Mouse (Mus musculus) embryo, embryonic 11 days (tissue): Measurements from ENCODE around the gene Cwc25.
A peak's percentile ranks its signal among the peaks of the same experiment; 100 is the strongest.
"Not testable (repeated sequence)": the region's sequence is repeated elsewhere in the genome, so short reads cannot be mapped to it uniquely, and the experiment has no call there.

Experiments used
- DNase-seq: peaks from one replicate; pipeline ENCODE4 v3.0.0-alpha.2; 2015

Cwc25 gene

DNA sequence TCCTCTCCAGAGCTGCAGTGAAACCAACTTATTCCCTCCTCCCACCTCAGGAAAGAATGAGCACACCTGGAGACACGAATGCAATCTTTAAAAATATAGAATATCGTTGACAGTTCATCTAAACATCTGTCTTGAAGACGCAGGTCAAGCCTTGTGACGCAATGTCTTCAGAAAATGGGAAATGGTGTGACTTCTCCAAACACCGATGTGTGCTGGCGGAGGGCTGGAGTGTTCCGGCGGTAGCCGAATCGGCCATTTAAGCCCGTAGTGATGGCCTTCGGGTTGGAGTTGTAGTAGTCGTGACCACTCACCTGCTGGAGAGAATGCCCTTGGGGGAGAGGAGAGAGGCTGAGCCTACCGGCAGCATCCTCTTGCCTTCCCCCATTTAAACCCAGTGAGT is 5.1 kb upstream of the Cwc25 start:
- no peak for DNase-seq

DNA sequence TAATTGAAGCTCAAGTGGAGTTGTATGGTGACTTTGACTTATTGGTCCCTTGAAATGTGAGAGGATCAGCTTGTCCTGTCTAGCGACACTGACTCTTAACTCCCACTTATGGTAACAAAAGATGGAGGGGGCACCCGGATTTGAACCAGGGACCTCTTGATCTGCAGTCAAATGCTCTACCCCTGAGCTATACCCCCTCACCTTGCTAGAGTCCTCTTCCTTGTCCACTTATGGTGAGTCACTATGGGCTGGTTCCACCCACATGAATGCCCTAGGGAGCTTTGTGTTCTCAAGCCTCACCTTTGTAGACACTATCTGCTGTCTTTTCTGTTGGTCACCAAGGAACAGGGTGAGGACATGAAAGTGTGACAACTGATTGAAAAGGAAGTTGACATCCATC is 3.3 kb upstream of the Cwc25 start:
- DNase-seq = no peak

DNA sequence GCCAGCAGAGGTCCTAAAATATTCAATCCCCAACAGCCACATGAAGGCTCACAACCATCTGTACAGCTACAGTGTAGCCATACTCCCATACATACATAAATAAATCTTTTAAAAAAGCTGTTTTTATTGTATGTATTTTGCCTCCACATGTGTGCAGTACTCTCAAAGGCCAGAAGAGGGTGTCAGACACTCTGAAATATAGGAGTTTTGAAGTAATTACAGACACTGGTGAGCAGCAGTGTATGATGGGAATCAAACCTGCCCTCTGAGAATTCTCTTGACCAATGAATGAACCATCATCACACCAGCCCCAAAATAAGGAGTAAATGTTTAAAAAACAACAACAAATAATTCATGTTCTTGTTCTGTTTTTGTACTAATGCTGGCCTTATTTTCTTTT is 4.7 kb downstream of the Cwc25 start:
- peak; percentile 10 for DNase-seq

DNA sequence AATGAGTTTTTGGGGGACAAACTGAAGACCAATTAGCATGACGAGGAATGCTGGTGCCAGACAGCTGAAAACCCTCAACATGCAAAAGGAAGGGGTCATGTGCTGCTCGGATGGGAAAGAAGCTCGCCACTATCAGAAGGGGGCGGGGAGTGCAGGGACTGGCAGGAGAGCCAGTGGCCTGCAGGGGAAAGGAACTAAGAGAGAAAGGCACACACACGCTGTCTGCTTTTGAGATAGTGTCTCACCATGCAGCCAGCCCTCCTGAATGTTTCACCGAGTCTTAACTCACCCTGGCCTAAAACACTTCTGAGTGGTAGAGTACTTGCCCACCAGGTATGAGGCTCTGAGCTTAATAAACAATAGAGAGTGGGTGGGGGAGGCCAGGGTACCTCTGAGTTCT is 7.4 kb downstream of the Cwc25 start:
- no peak for DNase-seq

DNA sequence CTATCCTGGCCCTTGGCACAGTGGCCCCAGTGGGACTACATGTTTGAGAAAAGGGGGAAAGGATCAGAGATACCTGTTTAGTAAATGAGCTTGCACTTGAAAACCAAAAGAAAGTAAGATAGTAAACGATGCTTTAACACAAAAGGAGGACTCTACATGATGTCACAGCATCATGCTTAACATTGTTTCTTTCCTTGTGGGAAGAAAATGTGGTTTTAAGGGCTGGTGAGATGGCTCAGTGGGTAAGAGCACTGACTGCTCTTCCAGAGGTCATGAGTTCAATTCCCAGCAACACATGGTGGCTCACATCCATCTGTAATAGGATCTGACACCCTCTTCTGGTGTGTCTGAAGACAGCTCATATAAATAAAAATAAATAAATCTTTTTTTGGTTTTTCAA is 8.2 kb downstream of the Cwc25 start:
- DNase-seq = no peak

DNA sequence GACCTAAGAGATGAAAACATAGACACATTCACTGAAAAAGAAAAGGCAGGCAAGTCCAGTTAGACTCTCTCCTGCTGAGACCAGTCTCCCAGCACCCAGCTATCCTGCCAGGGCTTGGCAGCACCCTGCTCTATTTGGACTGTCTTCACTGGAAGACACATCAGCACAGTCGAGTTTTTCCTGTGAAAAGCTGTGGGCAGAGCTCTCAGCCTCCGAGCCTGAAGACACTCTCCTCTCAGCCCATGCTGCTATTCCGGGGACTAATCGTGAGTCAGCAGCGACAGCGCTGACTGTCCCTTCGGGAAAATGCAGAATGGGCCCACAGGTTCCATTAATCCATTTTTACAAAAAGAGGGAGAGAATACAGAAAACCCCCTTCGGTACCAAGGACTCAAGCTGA is 13.1 kb downstream of the Cwc25 start:
- no peak for DNase-seq

DNA sequence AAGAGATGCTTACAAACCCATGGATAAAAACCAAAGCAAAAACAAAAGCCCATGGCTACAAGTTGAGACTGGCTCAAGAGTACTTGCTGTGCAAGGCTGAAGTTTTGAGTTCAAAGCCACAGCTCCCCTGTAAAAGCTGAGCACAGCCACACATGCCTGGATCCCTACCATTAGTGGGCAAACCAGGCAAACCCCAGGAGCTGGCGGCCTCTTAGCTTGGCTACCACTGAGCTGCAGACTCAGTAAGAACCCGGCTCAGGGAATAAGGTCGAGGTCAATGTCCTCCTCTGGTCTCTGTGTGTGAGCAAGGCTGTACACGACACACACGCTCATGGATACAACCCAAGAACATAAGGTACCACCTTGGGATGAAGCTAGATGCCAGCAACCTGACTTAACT is 17.9 kb downstream of the Cwc25 start:
- no peak for DNase-seq

DNA sequence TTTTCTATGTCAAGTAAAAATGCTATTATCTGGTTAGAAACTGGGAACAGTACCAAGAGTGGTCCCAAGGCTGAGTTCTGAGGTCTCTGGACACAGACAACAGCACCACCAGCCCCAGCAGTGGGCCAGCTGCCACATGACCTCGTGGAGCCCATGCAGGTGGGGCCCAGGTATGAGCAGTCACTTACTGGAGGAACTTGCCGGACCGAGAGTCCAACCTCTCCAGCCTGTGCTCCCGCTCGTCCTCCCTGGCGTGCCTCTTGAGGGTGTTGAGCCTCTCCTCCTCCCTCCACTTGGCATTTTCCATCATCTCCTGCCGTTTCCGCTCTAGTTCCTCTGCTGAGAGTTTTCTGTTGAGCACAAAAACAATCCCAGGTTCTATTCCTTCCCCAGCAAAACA is 18.6 kb downstream of the Cwc25 start:
- no peak for DNase-seq

DNA sequence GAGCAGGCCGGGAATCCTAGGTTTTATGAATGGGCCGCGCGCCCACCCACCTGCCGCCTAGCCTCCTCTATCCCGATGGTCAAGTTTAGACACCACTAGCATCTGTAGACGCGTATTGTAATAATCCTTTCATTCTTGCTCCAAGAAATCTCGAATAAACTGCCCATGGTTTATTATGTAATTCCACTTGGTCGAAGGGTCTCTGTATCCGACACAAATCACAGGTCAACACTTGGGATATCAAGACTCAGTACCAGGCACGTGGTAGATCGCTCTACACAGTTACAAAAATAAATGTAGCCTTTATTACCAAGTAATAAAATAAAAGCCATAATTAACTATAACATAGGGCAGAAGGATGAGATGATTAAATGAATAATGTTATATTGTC is 21.0 kb downstream of the Cwc25 start:
- DNase-seq = no peak

DNA sequence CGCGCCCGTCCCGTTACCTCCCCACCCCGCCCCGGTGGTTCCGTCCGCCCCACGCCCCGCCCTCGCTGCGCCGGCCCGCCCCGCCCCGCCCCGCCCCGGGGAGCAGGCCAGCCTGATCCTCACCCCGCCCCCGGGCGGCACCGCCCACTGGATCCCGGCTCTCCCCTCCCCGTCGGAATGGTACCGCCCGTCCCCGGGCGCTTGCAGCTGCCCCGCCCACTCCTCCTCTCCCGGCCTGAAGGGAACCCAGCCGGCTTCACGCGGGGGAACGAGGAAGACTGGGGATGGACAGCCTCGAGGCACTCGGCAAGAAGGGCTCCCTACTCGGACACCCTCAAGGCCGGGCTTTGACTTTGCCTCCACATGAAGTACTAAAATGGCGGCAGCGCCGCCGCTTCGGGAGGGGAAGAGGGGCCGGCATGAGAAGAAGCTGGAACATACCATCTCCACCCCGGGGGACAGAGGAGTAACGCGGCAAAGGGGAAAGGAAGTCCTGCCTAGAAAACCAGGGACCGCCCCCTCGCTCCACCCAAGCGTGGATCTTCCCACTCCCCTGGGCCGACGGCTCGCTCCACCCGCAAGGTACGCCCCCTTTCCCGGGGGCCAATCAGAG is 21.5 kb downstream of the Cwc25 start:
- peak; percentile 99 for DNase-seq

DNA sequence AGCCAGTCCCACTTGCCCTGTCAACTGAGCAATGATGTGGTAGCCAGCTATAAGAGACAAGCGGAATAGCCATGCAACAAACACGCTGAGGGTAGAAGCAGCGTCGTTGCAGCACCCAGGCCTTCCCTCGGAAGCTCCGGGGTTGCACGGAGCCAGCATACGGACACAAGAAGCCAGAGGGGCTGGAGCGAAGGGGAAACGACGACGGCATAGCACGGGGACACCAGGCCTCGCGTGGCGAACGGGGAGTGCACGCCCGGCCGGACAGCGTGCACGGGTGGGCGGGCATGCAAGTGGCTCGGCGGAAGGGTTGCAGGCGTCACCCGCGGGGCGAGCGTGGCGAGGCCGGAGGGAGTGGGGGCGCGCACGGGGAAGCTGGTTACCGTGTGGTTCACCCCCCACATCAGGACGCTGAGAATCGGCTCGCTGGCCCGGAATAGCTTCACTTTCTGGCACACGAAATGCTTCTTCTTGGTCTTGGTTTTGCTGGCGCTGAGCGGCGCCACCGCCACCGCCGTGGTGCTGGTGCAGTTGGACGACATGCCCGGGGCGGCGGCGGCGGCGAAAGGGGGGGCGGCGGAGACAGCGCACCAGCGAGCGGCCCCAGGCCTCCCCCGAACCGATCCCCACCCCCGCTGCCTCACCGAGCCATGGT is 22.2 kb downstream of the Cwc25 start, which contains the start of gene Pip4k2b:
TSS of gene Pip4k2b (minus strand) at position 642 of the 655 bp plus-strand sequence.
- DNase-seq = peak; percentile 68

DNA sequence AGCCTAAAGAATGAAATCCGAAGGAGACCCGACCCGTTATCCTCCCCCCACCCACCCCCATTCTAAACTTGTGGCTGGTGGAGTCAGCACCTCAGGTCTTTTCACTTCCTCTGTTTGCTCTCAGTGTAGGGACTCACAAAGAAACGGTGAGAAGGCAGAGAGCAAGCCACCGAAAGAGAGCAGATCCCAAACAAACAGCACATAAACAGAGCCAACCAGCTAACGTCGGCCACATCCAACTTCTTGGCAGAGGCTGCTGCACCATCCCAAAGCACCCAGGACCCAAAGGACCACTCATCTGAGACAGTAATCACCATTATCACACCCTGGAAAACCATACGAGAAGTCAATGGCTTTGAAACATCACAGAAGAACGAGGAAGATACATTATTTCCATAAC is 22.9 kb downstream of the Cwc25 start:
- DNase-seq = no peak

DNA sequence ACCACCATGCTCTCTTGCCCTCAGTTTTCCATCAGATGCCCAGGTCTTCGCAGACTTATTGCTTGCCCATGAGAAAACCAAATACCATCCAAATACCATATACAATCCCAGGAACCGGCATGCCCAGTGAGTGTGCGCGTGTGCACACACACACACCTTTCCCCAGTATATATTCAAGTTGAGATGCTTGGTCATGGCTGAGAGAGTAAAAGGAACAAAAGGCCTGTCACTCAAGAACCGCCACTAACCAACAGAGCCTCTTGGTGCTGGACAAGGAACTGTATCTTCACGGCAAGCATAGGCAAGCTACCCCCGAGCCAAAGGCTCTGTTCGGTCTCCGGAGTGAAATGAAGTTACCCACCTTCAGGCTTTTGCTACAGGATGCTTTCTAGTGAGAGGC is 23.8 kb downstream of the Cwc25 start:
- no peak for DNase-seq

DNA sequence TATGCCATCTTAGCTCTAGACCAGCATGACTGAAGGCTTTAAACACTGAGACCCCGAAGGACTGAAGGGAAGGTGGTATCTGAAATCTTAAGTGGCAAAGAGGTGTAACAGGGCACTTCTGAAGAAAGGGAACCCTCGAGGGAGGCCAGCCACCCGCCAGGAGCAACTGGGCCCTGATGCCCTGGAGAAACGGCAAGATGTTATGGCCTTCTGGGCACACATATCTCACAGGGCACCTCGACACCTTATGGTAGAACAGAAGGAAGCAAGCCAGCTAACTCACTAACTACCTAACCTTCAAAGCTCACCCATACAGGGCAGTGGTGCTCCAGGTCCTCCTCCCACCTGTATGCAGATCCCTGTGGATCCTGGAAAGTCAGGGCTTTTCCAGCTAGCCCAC is 24.2 kb downstream of the Cwc25 start:
- no peak for DNase-seq

DNA sequence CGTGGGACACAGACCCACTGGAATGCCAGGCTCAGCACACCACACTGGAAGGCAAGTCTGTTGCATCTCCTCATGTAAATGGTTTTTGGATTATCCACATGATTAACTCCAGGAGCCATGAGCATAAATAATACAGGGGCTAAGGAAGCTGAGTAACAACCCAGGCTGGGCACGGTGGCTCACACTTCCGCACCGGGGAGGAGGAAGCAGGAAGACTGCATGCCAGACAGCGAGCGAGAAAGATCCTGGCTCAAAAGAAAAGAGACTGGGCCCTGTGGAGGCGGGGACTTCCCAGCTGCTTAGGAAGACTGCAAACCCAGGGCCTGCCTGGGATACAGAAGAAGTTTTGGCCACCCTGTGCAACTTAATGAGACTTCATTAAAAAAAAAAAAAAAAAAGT is 26.2 kb downstream of the Cwc25 start:
- peak; percentile 18 for DNase-seq

DNA sequence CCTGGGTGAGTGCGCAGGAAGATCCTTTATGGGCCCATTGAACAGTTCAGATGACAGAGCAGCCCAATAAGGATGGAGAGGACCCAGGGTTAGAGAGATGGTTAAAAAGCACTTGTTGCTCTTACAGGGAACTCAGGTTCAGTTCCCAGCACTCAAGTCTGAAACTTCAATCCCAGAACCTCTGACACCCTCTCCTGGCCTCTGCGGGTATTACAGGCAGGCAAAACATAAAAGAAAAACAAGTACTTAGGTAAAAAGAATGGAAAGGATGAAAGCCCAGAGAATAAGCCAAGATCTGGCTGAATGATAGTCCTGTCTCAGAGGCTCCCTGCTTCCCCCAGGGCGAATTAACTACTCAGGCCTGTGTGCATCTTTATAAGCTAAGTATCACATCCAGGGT is 27.2 kb downstream of the Cwc25 start:
- DNase-seq = no peak

DNA sequence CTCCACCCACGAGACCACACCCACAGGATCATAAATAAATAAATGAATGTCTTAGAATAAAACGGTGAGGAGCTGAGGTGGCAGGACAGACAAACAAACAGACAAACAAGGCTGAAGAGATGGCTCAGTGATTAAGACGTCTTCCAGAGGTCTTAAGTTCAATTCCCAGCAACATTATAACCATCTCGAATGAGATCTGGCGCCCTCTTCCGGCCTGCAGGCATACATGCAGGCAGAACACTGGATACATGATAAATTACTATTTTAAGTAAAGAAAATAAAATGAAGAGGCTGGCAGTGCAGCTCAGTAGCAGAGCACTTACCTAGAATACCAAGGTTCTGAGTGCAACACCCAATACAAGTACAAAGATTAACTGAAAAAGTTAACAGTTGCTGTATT is 27.7 kb downstream of the Cwc25 start:
- peak; percentile 37 for DNase-seq

DNA sequence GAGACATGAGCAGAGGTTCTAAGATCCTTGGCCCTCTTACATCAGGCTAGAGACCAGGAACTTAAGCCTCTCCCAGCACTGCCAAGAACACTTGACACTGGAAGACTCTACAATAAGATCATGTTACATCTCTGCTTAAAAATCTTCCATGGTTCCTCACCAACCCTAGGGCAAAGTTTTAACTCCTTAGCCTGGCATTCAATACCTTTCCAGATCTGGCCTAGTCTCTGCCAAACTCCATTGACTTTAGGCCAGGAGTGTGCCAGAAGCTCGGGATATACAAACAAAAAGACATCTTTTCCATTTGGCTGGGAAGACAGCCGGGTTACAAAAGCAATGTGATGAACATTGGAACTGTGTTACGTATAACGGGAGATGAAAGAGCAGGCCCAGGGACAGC is 28.8 kb downstream of the Cwc25 start:
- no peak for DNase-seq

DNA sequence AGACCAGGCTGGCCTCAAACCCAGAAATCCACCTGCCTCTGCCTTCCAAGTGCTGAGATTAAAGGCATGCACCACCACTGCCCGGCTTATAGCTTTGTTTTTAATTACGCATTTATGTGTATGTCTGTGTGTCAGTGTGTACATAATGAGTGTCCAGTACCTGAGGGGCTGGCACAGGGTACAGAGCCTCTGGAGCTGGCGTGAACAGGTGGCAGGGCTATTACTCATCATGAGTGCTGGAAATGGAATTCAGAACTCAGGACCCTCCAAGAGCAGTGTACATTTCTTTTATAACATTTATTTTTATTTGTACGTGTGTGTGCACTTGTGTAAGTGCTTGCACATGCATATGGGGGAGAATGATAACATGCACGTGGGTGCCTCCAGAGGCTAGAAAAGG is 29.7 kb downstream of the Cwc25 start:
- DNase-seq = no peak

DNA sequence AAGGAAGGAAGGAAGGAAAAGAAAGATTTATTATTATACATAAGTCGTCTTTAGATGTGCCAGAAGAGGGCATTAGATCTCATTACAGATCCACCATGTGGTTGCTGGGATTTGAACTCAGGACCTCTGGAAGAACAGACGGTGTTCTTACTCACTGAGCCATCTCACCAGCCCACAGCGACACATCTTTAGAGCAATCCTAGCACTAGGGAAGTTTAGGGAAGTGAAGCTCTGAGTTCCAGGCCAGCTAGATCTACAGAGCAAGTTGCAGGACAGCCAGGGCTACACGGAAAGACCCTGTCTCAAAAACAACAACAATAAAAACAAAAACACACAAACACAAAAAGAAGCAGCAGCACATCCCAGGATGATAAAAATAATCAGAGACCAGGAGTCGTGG is 31.5 kb downstream of the Cwc25 start:
- DNase-seq = not testable (repeated sequence)

DNA sequence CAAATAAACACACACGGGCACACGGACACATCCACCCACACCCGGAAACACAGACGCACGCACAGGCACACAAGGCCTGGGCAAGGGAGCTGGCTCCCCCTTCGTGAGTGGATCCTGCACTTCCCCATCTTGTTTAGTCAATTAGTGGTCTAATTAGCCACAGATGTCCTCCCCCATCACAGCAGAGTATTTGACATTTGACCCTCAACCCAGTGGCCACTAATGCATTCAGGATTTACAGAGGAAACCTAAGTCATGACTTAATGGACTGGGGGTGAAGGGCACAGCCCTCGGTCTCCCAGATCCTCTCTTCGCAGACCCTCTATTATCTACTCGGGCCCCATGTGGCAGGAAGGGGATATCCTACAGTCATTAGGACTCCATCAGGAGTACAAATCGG is 32.7 kb downstream of the Cwc25 start:
- DNase-seq = peak; percentile 59

DNA sequence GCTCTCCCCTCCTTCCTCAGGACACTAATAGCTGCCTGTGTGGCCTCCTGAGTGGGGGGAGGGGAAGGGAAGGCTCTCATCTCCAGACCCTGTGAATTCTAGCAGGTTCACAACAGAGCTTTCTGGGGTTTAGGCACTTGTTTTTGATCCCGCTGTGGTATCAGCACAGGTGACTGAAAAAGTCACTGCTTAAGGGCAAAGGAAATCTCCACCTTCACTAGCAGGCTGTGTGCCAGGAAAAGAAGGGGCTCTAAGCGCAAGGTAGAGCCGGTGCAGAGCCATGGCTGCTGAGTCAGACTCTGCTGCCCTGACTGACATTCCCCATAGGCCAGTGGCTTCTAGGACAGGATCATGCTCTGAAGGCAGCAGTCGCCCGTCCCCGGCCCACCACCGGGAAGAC is 37.6 kb downstream of the Cwc25 start:
- no peak for DNase-seq

DNA sequence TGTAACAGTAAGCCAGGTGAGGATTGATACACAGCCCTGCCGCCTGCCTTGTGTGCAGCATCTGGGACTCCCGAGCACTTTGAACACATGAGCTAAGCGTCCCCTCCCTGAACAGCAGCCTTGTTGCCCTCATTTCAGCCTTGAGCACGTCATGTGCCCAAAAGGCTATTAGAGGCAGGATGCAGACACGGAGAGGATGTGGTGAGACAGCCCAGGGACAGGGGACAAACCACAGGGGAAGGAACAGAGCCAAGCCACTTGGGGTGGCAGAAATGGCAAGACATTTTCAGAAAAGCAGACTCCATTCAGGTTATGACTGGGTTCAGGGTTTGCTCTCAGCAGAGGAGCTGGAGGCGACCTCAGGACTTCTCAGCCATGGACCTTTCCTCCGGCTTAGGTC is 38.0 kb downstream of the Cwc25 start:
- no peak for DNase-seq

DNA sequence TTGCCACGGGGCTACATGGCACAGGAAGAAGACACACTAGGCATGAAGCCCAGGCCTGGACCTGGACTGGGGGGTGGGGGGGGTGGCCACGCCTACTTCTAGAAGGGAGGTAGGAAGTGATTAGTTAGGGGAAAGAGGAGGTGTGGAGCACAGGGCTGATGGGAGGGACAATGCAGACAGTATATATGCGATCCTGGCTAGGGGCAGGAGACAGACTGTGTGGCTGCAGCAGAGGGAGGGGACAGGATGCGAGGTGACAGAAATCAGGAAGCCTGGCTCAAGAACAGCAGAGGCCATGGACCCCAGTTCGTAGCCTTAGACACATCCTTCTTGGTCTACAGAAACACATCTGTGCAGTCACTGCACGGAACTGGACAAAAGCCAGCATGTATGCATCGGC is 42.6 kb downstream of the Cwc25 start:
- DNase-seq = no peak

DNA sequence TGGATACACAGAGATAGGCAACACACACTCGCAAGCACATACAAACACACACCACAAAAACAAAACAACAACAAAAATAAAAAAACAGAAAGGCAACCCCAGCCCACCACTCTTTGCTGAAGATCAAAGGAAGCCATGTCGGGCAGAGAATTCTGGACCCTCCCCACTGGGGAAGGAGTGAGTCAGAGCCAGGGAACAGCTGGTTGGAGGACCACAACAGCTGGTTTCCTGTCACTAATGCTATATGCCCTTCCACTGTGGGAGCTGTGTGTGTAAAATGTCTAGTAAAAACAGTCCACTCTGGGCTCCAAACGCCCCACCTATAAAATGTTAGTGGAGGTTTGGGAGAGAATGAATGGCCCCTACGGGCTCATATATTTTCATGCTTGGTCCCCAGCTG is 45.0 kb downstream of the Cwc25 start:
- DNase-seq = no peak
